Mouse (Mus musculus): ENCODE measurements around the gene Emc7.

DNA sequence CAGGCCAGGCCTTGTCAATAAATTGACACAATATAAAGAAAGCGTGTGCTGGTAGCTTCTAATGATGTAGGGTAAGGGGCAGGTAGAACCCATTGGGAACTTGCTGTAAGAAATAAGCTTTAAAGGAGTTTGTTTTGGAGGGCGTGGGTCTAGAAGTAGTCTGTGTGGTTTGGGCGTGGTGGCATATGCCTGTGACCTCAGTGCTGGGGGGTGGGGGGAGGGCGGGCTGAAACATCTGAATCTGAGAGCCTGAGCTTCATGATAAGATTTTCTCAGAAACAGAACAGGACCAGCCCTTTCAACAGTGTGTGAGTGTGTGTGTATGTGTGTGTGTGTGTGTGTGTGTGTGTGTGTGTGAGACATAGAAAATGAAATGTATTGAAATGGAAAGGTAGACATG is 55.3 kb downstream of the Emc7 start:
- no peak for TF ChIP-seq POLR2A (IDR thresholded peaks at IDR 0.05; ENCODE audit: insufficient read depth, low read length)
- no peak for TF ChIP-seq CTCF (IDR thresholded peaks at IDR 0.05; ENCODE audit: low read depth, low read length)

Measured in ES-Bruce4 (cell line).